Mouse (Mus musculus) MEL (cell line): ENCODE data around the gene Slc25a19. TPM values are rescaled to one million over a fixed set of nuclear protein-coding genes. Genes with fewer than 3 reads are reported as not detected.

Experiments used
- DNase-seq: peaks from one replicate; pipeline ENCODE4 v3.0.0; 2011; ENCODE audit warnings: low read depth, low spot score
- H3K27ac ChIP-seq: 2 replicates; pipeline ENCODE4 v1.5.1; 2012; ENCODE audit warnings: low read depth, mild to moderate bottlenecking, control low read depth, low read length, moderate library complexity; ENCODE audit not compliant: control insufficient read depth
- H3K27me3 ChIP-seq, 2 experiments: fragments of 150-350 bp in 1 of 2; sonication (generic) in 1 of 2; 2 replicates each; pipeline ENCODE4 v1.6.1; 2012; ENCODE audit warnings: low read length in 2 of 2, mild to moderate bottlenecking in 2 of 2, improper control_type of control experiment in 1 of 2, moderate library complexity in 1 of 2; ENCODE audit not compliant: insufficient read depth in 2 of 2, control insufficient read depth in 1 of 2
- H3K36me3 ChIP-seq, 2 experiments: 2 replicates each; pipeline ENCODE4 v1.6.1; 2012 to 2014; ENCODE audit warnings: low read length in 2 of 2, improper control_type of control experiment in 1 of 2, inconsistent platforms in 1 of 2, mild to moderate bottlenecking in 1 of 2; ENCODE audit not compliant: insufficient read depth in 2 of 2, control insufficient read depth in 1 of 2
- H3K4me1 ChIP-seq, 2 experiments: fragments of 150-350 bp in 1 of 2; sonication (generic) in 1 of 2; 2 replicates each; pipeline ENCODE4 v1.6.1; 2012; ENCODE audit warnings: low read length in 2 of 2, improper control_type of control experiment in 1 of 2, mild to moderate bottlenecking in 1 of 2; ENCODE audit not compliant: insufficient read depth in 2 of 2, control insufficient read depth in 1 of 2
- H3K4me3 ChIP-seq, 2 experiments: fragments of 150-350 bp in 1 of 2; sonication (generic) in 1 of 2; 2 replicates each; pipeline ENCODE4 v1.5.1; 2012; ENCODE audit warnings: low read depth in 2 of 2, low read length in 2 of 2, mild to moderate bottlenecking in 2 of 2, moderate library complexity in 2 of 2, control low read depth in 1 of 2, improper control_type of control experiment in 1 of 2; ENCODE audit not compliant: control insufficient read depth in 1 of 2, insufficient read depth in 1 of 2
- H3K79me2 ChIP-seq: 2 replicates; pipeline ENCODE4 v1.6.1; 2012; ENCODE audit warnings: mild to moderate bottlenecking, low read length, moderate library complexity; ENCODE audit not compliant: control insufficient read depth, poor library complexity, insufficient read depth
- H3K9ac ChIP-seq: 2 replicates; pipeline ENCODE4 v1.6.1; 2012; ENCODE audit warnings: low read depth, mild to moderate bottlenecking, control low read depth, low read length, moderate library complexity; ENCODE audit not compliant: control insufficient read depth, poor library complexity, severe bottlenecking
- H3K9me3 ChIP-seq: fragments of 150-350 bp; sonication (generic); replicated peaks from 2 replicates; pipeline ENCODE4 v1.6.1; 2012; ENCODE audit warnings: mild to moderate bottlenecking, low read length, improper control_type of control experiment, moderate library complexity; ENCODE audit not compliant: insufficient read depth
- BHLHE40 ChIP-seq: IDR thresholded peaks from 2 replicates; pipeline ENCODE4 v1.6.1; 2012; ENCODE audit warnings: low read depth, mild to moderate bottlenecking, inconsistent platforms, low read length, improper control_type of control experiment, borderline replicate concordance
- CHD2 ChIP-seq: IDR thresholded peaks from 2 replicates; pipeline ENCODE4 v1.6.1; 2011; ENCODE audit warnings: low read length, improper control_type of control experiment
- E2F4 ChIP-seq: IDR thresholded peaks from 2 replicates; pipeline ENCODE4 v1.6.1; 2011; ENCODE audit warnings: low read depth, low read length, improper control_type of control experiment, borderline replicate concordance
- ELF1 ChIP-seq: IDR thresholded peaks from 2 replicates; pipeline ENCODE4 v1.6.1; 2014; ENCODE audit warnings: low read depth, mild to moderate bottlenecking, inconsistent platforms, low read length, improper control_type of control experiment, moderate library complexity
- EP300 ChIP-seq, 2 experiments: IDR thresholded peaks; 2 replicates each; pipeline ENCODE4 v1.6.1; 2011; ENCODE audit warnings: improper control_type of control experiment in 2 of 2, low read length in 2 of 2, low read depth in 1 of 2, mild to moderate bottlenecking in 1 of 2
- GABPA ChIP-seq: IDR thresholded peaks from 2 replicates; pipeline ENCODE4 v1.6.1; 2012; ENCODE audit warnings: low read depth, mild to moderate bottlenecking, inconsistent platforms, low read length, improper control_type of control experiment, moderate library complexity
- HCFC1 ChIP-seq: IDR thresholded peaks from 2 replicates; pipeline ENCODE4 v1.6.1; 2012; ENCODE audit warnings: low read depth, mild to moderate bottlenecking, inconsistent platforms, low read length, improper control_type of control experiment, moderate library complexity
- JUND ChIP-seq: IDR thresholded peaks from 2 replicates; pipeline ENCODE4 v1.6.1; 2011; ENCODE audit warnings: low read depth, mild to moderate bottlenecking, improper control_type of control experiment, low read length
- MAZ ChIP-seq: IDR thresholded peaks from 2 replicates; pipeline ENCODE4 v1.6.1; 2012; ENCODE audit warnings: low read depth, mild to moderate bottlenecking, inconsistent platforms, low read length, improper control_type of control experiment
- MXI1 ChIP-seq: IDR thresholded peaks from 2 replicates; pipeline ENCODE4 v1.6.1; 2011; ENCODE audit warnings: mild to moderate bottlenecking, low read depth, low read length, improper control_type of control experiment
- MYB ChIP-seq: IDR thresholded peaks from 2 replicates; pipeline ENCODE4 v1.6.1; 2011; ENCODE audit warnings: mild to moderate bottlenecking, low read depth, low read length, improper control_type of control experiment
- POLR2A ChIP-seq, 2 experiments: IDR thresholded peaks; 2 replicates each; pipeline ENCODE4 v1.6.1; 2011 to 2012; ENCODE audit warnings: low read length in 2 of 2, mild to moderate bottlenecking in 2 of 2, control low read depth in 1 of 2, improper control_type of control experiment in 1 of 2, low read depth in 1 of 2, moderate library complexity in 1 of 2; ENCODE audit not compliant: control insufficient read depth in 1 of 2, insufficient read depth in 1 of 2, poor library complexity in 1 of 2
- POLR2AphosphoS2 ChIP-seq: IDR thresholded peaks from 2 replicates; pipeline ENCODE4 v1.6.1; 2011; ENCODE audit warnings: low read length, improper control_type of control experiment
- POLR2AphosphoS5 ChIP-seq: IDR thresholded peaks from 2 replicates; pipeline ENCODE4 v1.6.1; 2012; ENCODE audit warnings: low read depth, borderline replicate concordance, mild to moderate bottlenecking, inconsistent platforms, low read length, moderate library complexity, mixed read lengths
- RCOR1 ChIP-seq: IDR thresholded peaks from 2 replicates; pipeline ENCODE4 v1.6.1; 2012; ENCODE audit warnings: low read depth, mild to moderate bottlenecking, inconsistent platforms, low read length, improper control_type of control experiment
- SIN3A ChIP-seq: IDR thresholded peaks from 2 replicates; pipeline ENCODE4 v1.6.1; 2012; ENCODE audit warnings: low read length, improper control_type of control experiment, inconsistent platforms
- TAL1 ChIP-seq: IDR thresholded peaks from 2 replicates; pipeline ENCODE4 v1.6.1; 2012; ENCODE audit warnings: mild to moderate bottlenecking, inconsistent platforms, low read length, moderate library complexity, mixed read lengths
- TBP ChIP-seq: IDR thresholded peaks from 2 replicates; pipeline ENCODE4 v1.8.0; 2011; ENCODE audit warnings: low read depth, low read length, improper control_type of control experiment
- TCF12 ChIP-seq: IDR thresholded peaks from 2 replicates; pipeline ENCODE4 v1.6.1; 2014; ENCODE audit warnings: low read depth, mild to moderate bottlenecking, inconsistent platforms, low read length, improper control_type of control experiment, moderate library complexity
- USF1 ChIP-seq: IDR thresholded peaks from 2 replicates; pipeline ENCODE4 v1.6.1; 2014; ENCODE audit warnings: low read depth, mild to moderate bottlenecking, inconsistent platforms, low read length, improper control_type of control experiment, moderate library complexity
- ZMIZ1 ChIP-seq: IDR thresholded peaks from 2 replicates; pipeline ENCODE4 v1.6.1; 2012; ENCODE audit warnings: low read depth, mild to moderate bottlenecking, inconsistent platforms, low read length, improper control_type of control experiment, moderate library complexity
- polyA plus RNA-seq, 2 experiments: library from polyadenylated mRNA; stranded (reverse) in 1 of 2; unstranded in 1 of 2; fragments of >175 nt in 1 of 2; fragments of >200 nt in 1 of 2; gene quantifications; 2 replicates each; pipeline versions ENCODE4 v1.2.1 to v1.2.4; 2012; ENCODE audit warnings: low replicate concordance in 2 of 2, low read depth in 1 of 2; ENCODE audit not compliant: insufficient read length in 2 of 2, insufficient read depth in 1 of 2, missing spikeins in 1 of 2
- total RNA-seq: library from RNA; depleted of rRNA; stranded (reverse); fragments of 300-350 nt; gene quantifications from 2 replicates; pipeline ENCODE4 v1.2.3, GENCODE M21; 2012

The Slc25a19 gene
- total and polyA plus RNA-seq, 3 experiments = 35.3 to 43.1 TPM; not detected in 1

- Histone ChIP-seq H3K36me3 (peaks cover 0 to 24% of the 10 kb centered on the region in 2 experiments; a peak in 2 of 4 replicates), H3K9ac (no peak overlapping the region), H3K27ac (no peak overlapping the region), H3K4me3 (no peak overlapping the region), H3K27me3 (no peaks in the 10 kb centered on the region), H3K4me1 (no peaks in the 10 kb centered on the region), H3K79me2 (no peaks in the 10 kb centered on the region), H3K9me3 (no peaks in the 10 kb centered on the region)
- TF ChIP-seq POLR2AphosphoS2 (0 out of 2 replicates have a peak, but pooled peaks have one; percentile 0), POLR2A (IDR thresholded peaks at IDR 0.05; ENCODE audit: control insufficient read depth in 1 of 2, insufficient read depth in 1 of 2, low read depth in 1 of 2, low read length in 2 of 2, poor library complexity in 1 of 2) (0 out of 4 replicates have a peak, but pooled peaks of 1 of the 2 experiments have one; percentile 21), E2F4 (no peak)
- no peak for DNase-seq
Measured at GRCm38 (mm10) chr11:115585573-115586100, 42.5 kb downstream of the Slc25a19 start.

DNA sequence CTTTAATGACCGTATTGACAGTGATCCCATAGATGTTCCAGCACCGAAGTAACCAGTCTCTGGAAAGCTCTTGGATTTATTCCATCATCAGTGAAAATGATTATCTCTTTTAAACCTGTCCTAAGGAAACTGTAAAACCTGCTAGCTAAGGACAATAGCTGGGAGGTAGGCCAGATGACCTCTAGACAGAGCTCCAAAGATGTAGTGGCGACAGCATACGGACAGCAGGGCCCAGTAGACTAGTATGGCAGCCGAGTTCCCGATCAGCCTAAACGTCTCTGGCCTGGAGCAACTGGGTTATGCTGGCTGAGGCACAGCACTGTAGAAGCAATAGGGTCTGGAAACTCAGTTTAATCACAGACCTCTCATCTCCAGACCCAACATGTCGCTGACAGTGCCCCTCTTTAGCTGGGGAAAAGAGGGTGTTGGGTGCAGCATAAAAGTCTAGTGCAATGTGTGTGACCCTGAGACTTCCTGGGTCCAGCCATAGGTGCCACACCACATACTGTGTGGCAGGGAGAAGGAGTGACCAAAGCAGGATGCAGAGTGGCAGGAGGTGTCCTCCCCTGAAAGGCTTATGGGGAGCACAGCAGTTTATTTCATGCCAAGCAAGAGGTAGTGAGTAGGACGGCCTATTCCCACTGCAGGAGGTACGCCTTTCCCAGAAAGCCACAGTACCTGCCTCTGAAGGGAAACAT, 43.6 kb downstream of the Slc25a19 start:
- Histone ChIP-seq H3K27me3 (no peaks in the 10 kb centered on the region), H3K79me2 (no peaks in the 10 kb centered on the region), H3K36me3 (peaks cover 0 to 14% of the 10 kb centered on the region in 2 experiments; a peak in 2 of 4 replicates), H3K4me3 (no peak overlapping the region), H3K9me3 (no peaks in the 10 kb centered on the region), H3K9ac (no peak overlapping the region), H3K4me1 (no peaks in the 10 kb centered on the region), H3K27ac (no peak overlapping the region)
- TF ChIP-seq POLR2A (IDR thresholded peaks at IDR 0.05; ENCODE audit: control insufficient read depth in 1 of 2, insufficient read depth in 1 of 2, low read depth in 1 of 2, low read length in 2 of 2, poor library complexity in 1 of 2) (no peak; a peak in 1 of 4 replicates), USF1 (no peak), HCFC1 (no peak), GABPA (no peak), POLR2AphosphoS2 (peak; percentile 83), JUND (no peak), MYB (no peak), ELF1 (no peak), ZMIZ1 (peak; percentile 75), POLR2AphosphoS5 (peak; percentile 74; the same call in 1 of the 2 replicates), EP300 (IDR thresholded peaks at IDR 0.05; ENCODE audit: low read depth in 1 of 2, low read length in 2 of 2) (no peak), BHLHE40 (no peak), MXI1 (no peak), RCOR1 (no peak), MAZ (no peak), TAL1 (no peak), TCF12 (no peak), CHD2 (no peak; the same call in 1 of the 2 replicates), TBP (no peak), E2F4 (no peak), SIN3A (no peak)
- DNase-seq = no peak
